Mouse (Mus musculus) brain, embryonic 18.5 days (tissue): ENCODE data around the gene Chd8.

Experiments used
- DNase-seq: peaks from one replicate; pipeline ENCODE4 v3.0.0-alpha.2; 2012; ENCODE audit warnings: low read depth, low spot score

Chd8 gene

GRCm38 (mm10) chr14:52199412-52199811 is 58.2 kb downstream of the Chd8 start:
- no peak for DNase-seq

DNA sequence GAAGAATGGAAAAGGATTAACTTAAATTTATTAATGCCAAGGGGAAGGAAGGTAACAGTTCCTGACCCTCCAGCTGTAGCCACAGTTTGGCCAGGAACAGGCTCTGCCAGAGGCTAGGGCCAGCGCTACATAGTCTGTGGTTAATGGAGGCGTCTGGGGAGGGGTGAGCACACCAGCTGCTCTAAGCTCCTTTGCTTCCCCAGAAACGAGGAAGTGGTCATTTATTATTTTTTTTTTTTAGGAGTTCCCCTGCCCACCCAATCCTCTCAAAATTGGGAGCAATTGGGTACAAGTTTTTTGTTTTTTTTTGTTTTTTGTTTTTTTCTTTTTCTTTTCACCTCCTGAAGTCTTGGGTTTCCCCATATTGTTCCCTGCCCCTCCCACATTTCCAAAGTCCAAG is 59.4 kb downstream of the Chd8 start:
- DNase-seq = no peak

- DNase-seq = peak; percentile 60
Observed at GRCm38 (mm10) chr14:52197156-52197878, 60.3 kb downstream of the Chd8 start, which contains the start of gene Supt16. TSS of gene Supt16 (minus strand) at chr14:52197416.

DNA sequence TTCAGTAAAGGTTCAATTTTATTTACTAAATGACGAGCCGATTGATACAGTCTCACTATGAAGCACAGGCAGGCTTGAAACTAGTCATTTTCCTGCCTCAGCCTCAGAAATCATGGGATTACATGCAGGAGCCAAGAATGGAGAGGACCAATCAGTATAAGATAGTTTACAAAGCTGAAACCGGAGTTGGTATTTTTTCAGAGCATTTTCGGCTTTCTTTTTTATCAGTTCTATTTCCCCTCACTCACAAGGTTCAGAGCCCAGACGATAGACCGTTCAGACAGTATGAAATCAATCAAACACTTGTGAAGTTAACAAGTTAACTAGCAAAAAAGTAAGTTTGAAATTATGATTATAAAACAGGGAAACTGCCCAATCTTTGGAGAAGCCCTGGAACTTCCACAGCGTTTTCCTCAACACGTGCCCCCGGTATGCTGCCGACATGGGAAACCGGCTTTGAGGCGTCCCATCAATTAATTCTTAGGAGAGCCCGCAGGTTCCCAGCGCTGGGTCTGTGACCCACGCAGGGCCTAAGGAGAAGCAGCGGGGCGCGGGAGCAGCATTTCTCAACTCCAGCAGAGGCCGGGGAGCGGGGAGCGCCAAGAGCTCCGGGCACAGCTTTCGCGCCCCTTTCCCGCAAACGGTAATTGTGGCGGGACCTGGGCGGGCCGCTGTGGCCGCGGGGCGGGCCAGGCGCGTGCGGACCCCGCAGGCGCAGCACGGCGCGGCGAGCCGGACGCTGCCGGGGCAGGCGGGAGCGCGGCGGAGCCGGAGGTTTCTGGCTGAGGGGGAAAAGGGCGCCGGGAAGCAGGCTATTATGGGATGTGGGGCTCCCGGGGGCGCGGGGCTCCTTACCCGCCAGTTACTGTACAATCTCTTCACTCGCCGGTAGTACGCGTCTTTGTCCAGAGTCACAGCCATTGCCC is 61.1 kb downstream of the Chd8 start:
- no peak for DNase-seq

DNA sequence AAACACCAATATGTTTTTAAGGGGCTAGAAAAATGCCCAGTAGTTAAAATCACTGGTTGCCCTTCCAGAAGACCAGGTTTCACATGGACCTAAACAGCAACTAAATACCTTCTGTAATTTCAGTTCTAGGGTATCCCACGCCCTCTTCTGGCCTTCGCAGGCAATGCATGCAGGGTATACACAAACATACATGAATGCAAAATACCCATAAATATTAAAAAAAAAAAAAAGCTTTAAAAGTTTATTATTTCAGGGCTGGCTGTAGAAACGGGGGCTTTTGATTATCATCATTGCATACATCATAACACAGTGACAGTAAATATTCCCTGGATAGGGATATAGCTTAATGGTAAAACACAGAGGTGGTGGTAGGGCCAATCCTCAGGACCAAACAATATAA is 61.9 kb downstream of the Chd8 start:
- DNase-seq = no peak

DNA sequence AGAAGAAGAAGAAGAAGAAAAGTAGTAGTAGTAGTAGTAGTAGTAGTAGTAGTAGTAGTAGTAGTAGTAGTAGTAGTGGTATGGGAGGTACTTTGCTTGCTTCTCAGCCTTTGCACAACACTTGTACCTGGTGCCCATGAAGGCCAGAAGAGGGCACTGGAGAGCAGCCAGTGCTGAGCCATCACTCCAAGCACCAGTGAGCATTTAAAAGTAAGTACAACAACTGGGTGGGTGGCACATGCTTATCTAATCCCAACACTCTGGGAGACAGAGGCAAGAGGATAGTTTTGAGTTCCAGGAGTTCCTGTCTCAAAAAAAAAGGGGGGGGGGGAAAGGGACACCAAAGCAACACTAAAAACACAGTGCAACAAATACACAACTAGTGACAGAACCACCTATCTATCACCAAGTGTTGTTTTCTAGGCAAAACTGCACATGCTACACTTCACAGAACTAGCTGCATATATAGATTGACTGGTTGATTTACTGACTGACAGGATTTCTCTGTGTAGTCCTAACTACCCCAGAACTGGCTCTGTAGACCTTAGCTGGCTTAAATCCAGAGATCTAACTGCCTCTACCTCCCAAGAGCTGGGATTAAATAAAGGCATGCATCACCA is 66.7 kb downstream of the Chd8 start:
- DNase-seq = no peak

GRCm38 (mm10) chr14:52189519-52189918 is 68.1 kb downstream of the Chd8 start:
- no peak for DNase-seq

DNA sequence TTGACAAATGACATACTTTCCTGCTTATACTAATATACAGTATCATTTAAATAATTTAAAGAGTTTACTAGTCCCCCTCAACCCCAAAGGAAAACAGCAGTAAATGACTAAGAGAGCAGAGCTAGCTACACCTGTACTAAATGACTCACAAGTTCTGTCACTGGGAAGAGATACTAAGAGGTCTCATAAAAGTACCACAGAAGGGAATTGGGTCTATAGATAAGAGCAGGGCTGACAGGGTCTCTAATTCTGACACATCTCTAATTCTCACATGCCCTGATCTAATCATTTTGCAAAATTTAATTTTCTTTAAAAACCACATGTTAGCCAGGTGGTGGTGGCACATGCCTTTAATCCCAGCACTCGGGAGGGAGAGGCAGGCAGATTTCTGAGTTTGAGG is 68.8 kb downstream of the Chd8 start:
- DNase-seq = no peak

DNA sequence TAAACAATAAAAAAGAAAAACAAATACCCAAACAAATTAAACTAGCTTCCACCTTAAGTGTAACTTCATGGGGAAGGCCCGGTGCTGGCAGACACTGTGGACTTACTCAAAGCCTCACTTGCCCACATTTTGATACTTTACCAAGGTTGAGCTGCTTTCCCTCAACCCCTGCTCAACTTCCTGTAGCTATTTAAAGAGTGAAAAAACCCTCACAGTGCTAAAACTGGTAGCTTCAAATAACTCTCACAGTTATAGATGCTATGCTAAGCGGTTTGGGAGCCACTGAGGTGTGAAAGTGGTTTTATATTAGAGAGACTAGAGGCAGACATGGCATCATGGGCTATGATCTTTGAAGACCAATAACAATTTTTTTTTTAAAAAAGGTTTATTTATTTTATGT is 91.0 kb downstream of the Chd8 start:
- no peak for DNase-seq

DNA sequence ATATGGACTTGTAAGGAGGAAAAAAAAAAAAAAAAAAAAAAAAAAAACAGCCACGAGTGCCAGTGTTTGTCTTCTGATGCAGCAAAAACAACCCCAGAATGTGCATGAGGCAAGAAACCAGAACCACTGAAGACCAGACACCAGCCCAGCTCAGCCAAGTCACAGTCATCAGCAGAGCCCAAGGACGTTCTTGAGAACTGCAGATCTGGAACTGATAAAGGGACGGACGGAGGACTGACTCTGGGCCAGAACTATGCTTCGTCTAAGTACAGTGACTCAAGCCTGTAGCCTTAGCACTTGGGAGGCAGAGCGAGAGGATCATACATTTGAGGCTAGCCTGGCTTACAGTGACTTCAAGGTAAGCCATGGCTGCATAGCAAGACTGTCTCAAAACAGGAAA is 96.7 kb downstream of the Chd8 start:
- no peak for DNase-seq

- DNase-seq = no peak
Observed at GRCm38 (mm10) chr14:52155008-52155407, 102.6 kb downstream of the Chd8 start.

DNA sequence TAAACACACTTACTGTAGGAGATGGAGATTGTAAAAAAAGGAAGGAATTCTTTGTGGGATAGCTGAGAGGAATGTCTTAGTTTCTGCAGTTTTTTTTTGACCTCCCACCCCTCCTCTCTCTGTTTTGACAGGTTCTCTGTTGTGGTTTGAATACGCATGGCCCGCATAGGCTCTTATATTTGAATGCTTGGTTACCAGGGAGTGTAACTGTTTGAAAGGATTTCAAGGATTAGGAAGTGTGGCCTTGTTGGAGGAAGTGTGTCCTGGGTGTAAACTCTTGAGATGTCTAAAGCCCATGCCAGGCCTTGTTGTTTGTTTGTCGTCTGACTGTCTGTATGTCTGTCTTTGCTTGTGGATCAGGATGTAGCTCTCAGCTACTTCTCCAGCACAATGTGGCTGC is 105.0 kb downstream of the Chd8 start:
- no peak for DNase-seq

DNA sequence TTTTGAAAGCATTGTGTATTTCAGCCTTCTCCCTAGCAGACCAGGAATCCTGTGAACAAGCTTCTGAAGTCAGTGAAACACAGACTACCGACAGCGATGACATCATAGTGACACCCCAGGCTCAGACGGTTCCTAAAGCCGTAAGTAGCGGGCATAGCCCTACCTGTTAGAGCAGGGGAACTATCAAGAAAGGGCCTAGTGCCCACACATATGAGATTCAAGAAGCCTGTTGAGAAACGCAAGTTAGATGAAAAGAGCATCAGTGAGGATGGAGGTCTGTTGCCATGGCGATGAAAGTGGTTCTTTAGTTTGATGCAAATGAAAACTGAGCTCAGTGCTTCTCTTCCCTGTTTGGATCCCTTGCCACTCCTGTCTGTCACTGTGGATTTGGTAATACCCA is 105.4 kb downstream of the Chd8 start:
- DNase-seq = peak; percentile 54

DNA sequence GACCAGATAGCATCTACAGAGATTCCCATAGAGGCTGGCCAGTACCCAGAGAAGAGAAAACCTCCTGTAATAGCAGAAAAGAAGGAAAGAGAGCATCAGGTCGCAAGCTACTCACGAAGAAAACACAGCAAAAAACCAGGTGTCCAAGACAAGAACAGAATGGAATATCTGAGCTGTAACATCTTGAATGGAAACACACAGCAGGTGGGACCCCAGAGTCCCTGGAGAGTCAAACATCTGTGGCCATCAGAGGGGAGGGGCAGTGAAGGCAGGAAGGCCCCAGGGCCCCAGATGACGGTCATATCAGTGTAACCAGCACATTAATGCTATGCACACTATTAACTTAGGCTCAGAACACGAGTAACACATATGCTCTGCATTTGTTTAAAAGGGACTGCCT is 107.7 kb downstream of the Chd8 start:
- DNase-seq = no peak
